Mouse (Mus musculus): ENCODE results near the gene Ermard.

Ermard gene

GRCm38 (mm10) chr17:15060356-15060755 lies 19.3 kb downstream of the Ermard start:
- DNase-seq (ENCODE audit: low read depth, low spot score): no peak

- DNase-seq (ENCODE audit: low read depth, low spot score): peak; percentile 70
Observed at GRCm38 (mm10) chr17:15065391-15066024, 24.5 kb downstream of the Ermard start.

GRCm38 (mm10) chr17:15066066-15066465 lies 25.1 kb downstream of the Ermard start:
- peak; percentile 36 for DNase-seq (ENCODE audit: low read depth, low spot score)

- no peak for DNase-seq (ENCODE audit: low read depth, low spot score)
Observed at GRCm38 (mm10) chr17:15066911-15067310, 25.9 kb downstream of the Ermard start.

- DNase-seq (ENCODE audit: low read depth, low spot score): no peak
Observed at GRCm38 (mm10) chr17:15068040-15068792, 27.2 kb downstream of the Ermard start.

- no peak for DNase-seq (ENCODE audit: low read depth, low spot score)
Observed at GRCm38 (mm10) chr17:15069124-15069523, 28.1 kb downstream of the Ermard start.

- no peak for DNase-seq (ENCODE audit: low read depth, low spot score)
Observed at GRCm38 (mm10) chr17:15072211-15072610, 31.2 kb downstream of the Ermard start.

GRCm38 (mm10) chr17:15075033-15075432 lies 34.0 kb downstream of the Ermard start:
- DNase-seq (ENCODE audit: low read depth, low spot score): no peak

- DNase-seq (ENCODE audit: low read depth, low spot score): no peak
Observed at GRCm38 (mm10) chr17:15077536-15077935, 36.5 kb downstream of the Ermard start.

GRCm38 (mm10) chr17:15084226-15084848 lies 43.3 kb downstream of the Ermard start:
- DNase-seq (ENCODE audit: low read depth, low spot score): no peak

GRCm38 (mm10) chr17:15085006-15085405 lies 44.0 kb downstream of the Ermard start:
- DNase-seq (ENCODE audit: low read depth, low spot score): no peak

GRCm38 (mm10) chr17:15088166-15088565 lies 47.2 kb downstream of the Ermard start:
- DNase-seq (ENCODE audit: low read depth, low spot score): no peak

GRCm38 (mm10) chr17:15088591-15089001 lies 47.6 kb downstream of the Ermard start:
- no peak for DNase-seq (ENCODE audit: low read depth, low spot score)

GRCm38 (mm10) chr17:15091739-15092138 lies 50.7 kb downstream of the Ermard start:
- no peak for DNase-seq (ENCODE audit: low read depth, low spot score)

- no peak for DNase-seq (ENCODE audit: low read depth, low spot score)
Observed at GRCm38 (mm10) chr17:15093523-15093922, 52.5 kb downstream of the Ermard start.

GRCm38 (mm10) chr17:15096853-15097252 lies 55.8 kb downstream of the Ermard start:
- DNase-seq (ENCODE audit: low read depth, low spot score): no peak

GRCm38 (mm10) chr17:15098677-15099076 lies 57.7 kb downstream of the Ermard start:
- DNase-seq (ENCODE audit: low read depth, low spot score): no peak

- DNase-seq (ENCODE audit: low read depth, low spot score): no peak
Observed at GRCm38 (mm10) chr17:15101355-15101754, 60.3 kb downstream of the Ermard start.

- no peak for DNase-seq (ENCODE audit: low read depth, low spot score)
Observed at GRCm38 (mm10) chr17:15107143-15107649, 66.2 kb downstream of the Ermard start.

GRCm38 (mm10) chr17:15108473-15109441 lies 67.7 kb downstream of the Ermard start:
- peak; percentile 64 for DNase-seq (ENCODE audit: low read depth, low spot score)

- no peak for DNase-seq (ENCODE audit: low read depth, low spot score)
Observed at GRCm38 (mm10) chr17:15115550-15115949, 74.5 kb downstream of the Ermard start.
